In the genomic region with DNA sequence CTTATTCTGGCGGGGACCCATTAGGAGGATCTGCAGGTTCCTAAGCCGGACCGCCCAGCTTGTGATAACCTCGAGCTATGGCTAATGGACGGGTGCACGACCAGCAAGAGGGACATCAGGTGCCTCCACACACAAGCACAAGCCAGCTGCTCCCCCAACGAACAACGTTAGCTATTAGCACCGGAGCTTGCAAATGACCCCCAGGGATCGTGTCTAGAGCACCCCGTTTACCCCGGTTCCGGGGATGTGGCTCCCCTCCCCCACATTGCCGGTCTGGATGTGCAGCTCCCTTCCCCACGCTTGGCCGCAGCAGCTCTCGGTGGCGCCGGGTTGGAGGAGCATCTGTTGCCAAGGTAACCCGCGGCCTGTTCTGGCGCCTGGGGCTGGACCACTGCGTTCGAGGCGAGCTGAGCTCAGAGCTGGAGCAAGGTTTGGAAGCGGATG, we compare ENCODE assay signal across 9 mouse cellular contexts. TPM values are rescaled to one million over a fixed set of nuclear protein-coding genes. Genes with fewer than 3 reads are reported as not detected.
DNase-seq lines count a peak whose midpoint lies in the region; ATAC-seq and TF ChIP-seq lines count a peak whose summit lies in the region.
"Had no signal": no experiment of that assay in that cellular context is flagged by ENCODE, and none has a peak within 500 bp of the region (broad histone marks: within the 10 kb centered on the region; RNA-seq: fewer than 3 reads in every experiment).

No protein-coding gene starts in this region.

- no peak for TF ChIP-seq CTCF in ES-Bruce4 (IDR thresholded peaks at IDR 0.05; ENCODE audit: low read depth, low read length)
- TF ChIP-seq CTCF in layer of hippocampus, adult 2 months (conservative IDR thresholded peaks at IDR 0.05) = no peak

- ATAC-seq in neural tube, embryonic 11.5 days (ENCODE audit: insufficient read depth, low FRiP score, low TSS enrichment) = peak; percentile 59

- no peak overlapping the region for H3K27ac ChIP-seq in ES-Bruce4 (ENCODE audit: insufficient read depth, low read length)
- H3K27ac ChIP-seq in embryonic facial prominence, embryonic 10.5 days (replicated peaks) = no peak overlapping the region
- H3K27ac ChIP-seq in layer of hippocampus, adult 2 months = peak overlapping the region; percentile 79
- H3K27ac ChIP-seq in neural tube, embryonic 11.5 days (ENCODE audit: low read depth, low read length) = no peak overlapping the region; the same call in 1 of the 2 replicates
- H3K27ac ChIP-seq: liver, embryonic 15.5 days had no signal

- no peak overlapping the region for H3K9ac ChIP-seq in ES-Bruce4 (ENCODE audit: low read depth, poor library complexity, severe bottlenecking)
- no peak overlapping the region for H3K9ac ChIP-seq in neural tube, embryonic 11.5 days (ENCODE audit: low read length)
- H3K9ac ChIP-seq: liver, embryonic 15.5 days had no signal

- H3K4me1 ChIP-seq in ES-Bruce4 (ENCODE audit: control insufficient read depth, insufficient read depth, low read length) = no peaks in the 10 kb centered on the region
- H3K4me1 ChIP-seq in embryonic facial prominence, embryonic 10.5 days = peaks cover 31% of the 10 kb centered on the region
- peaks cover 11% of the 10 kb centered on the region; the same call in 1 of the 2 replicates for H3K4me1 ChIP-seq in neural tube, embryonic 11.5 days (ENCODE audit: control insufficient read depth, insufficient read depth, low read length)
- H3K4me1 ChIP-seq: liver, embryonic 15.5 days had no signal

- DNase-seq in adrenal gland, postnatal 14 days = peak; percentile 49
- no peak for DNase-seq in adrenal gland, adult 8-10 months
- peak; percentile 79 for DNase-seq in embryonic facial prominence, embryonic 10.5 days (ENCODE audit: low spot score)
- peak in 1 of 2 experiments; percentile 25 for DNase-seq in layer of hippocampus, adult 2 months (ENCODE audit: low spot score in 2 of 2)
- DNase-seq in neural tube, embryonic 11.5 days (ENCODE audit: low spot score) = peak; percentile 67
- DNase-seq in spleen, postnatal 10 days (ENCODE audit: low spot score in 2 of 2) = no peak
- no peak for DNase-seq in gastrocnemius, postnatal 14 days

- 3% methylated on average over 26 of the region's 26 CpGs for WGBS in embryonic facial prominence, embryonic 10.5 days
- WGBS in neural tube, embryonic 11.5 days = 4% methylated on average over 26 of the region's 26 CpGs

- no peak for TF ChIP-seq EP300 in ES-Bruce4 (IDR thresholded peaks at IDR 0.05; ENCODE audit: insufficient read depth, low read depth, low read length)

- no peaks in the 10 kb centered on the region for H3K9me3 ChIP-seq in ES-Bruce4 (replicated peaks; ENCODE audit: control insufficient read depth, insufficient read depth, low read length, poor library complexity, severe bottlenecking)
- 0 out of 2 replicates have a peak, but pooled peaks cover 4% of the 10 kb centered on the region for H3K9me3 ChIP-seq in embryonic facial prominence, embryonic 10.5 days
- H3K9me3 ChIP-seq in neural tube, embryonic 11.5 days (ENCODE audit: control insufficient read depth, low read length) = no peaks in the 10 kb centered on the region
- H3K9me3 ChIP-seq: liver, embryonic 15.5 days had no signal

- intact Hi-C loops in gastrocnemius, postnatal 14 days (cut with DNase I; ENCODE audit: low total_unique reads) = no loop called here

- H3K4me3 ChIP-seq in ES-Bruce4 (ENCODE audit: low read depth, low read length) = peak overlapping the region; percentile 43; the same call in 1 of the 2 replicates
- H3K4me3 ChIP-seq in embryonic facial prominence, embryonic 10.5 days = peak overlapping the region; percentile 46
- peak overlapping the region; percentile 43; the same call in 1 of the 2 replicates for H3K4me3 ChIP-seq in layer of hippocampus, adult 2 months
- H3K4me3 ChIP-seq in neural tube, embryonic 11.5 days (ENCODE audit: low read depth, low read length) = no peak overlapping the region
- H3K4me3 ChIP-seq: liver, embryonic 15.5 days had no signal

- peak overlapping the region; percentile 29 for H3K4me2 ChIP-seq in neural tube, embryonic 11.5 days (ENCODE audit: low read depth)
- H3K4me2 ChIP-seq: liver, embryonic 15.5 days had no signal

- H3K27me3 ChIP-seq in ES-Bruce4 (ENCODE audit: control insufficient read depth, insufficient read depth, low read length, poor library complexity, severe bottlenecking) = no peaks in the 10 kb centered on the region
- peaks cover 86% of the 10 kb centered on the region for H3K27me3 ChIP-seq in embryonic facial prominence, embryonic 10.5 days (replicated peaks; ENCODE audit: low read depth, poor library complexity, severe bottlenecking)
- 0 out of 2 replicates have a peak, but pooled peaks cover 4% of the 10 kb centered on the region for H3K27me3 ChIP-seq in neural tube, embryonic 11.5 days (ENCODE audit: control insufficient read depth, insufficient read depth, low read length)

- H3K36me3 ChIP-seq in ES-Bruce4 (ENCODE audit: control insufficient read depth, insufficient read depth, low read length, poor library complexity, severe bottlenecking) = no peaks in the 10 kb centered on the region
- no peaks in the 10 kb centered on the region for H3K36me3 ChIP-seq in embryonic facial prominence, embryonic 10.5 days (replicated peaks)
- no peaks in the 10 kb centered on the region for H3K36me3 ChIP-seq in neural tube, embryonic 11.5 days (ENCODE audit: control insufficient read depth, insufficient read depth, low read length)
- H3K36me3 ChIP-seq: liver, embryonic 15.5 days had no signal

- TF ChIP-seq POLR2A in ES-Bruce4 (IDR thresholded peaks at IDR 0.05; ENCODE audit: insufficient read depth, low read length) = no peak

RNA-seq across cellular contexts. Expression of gene Enpp7, which starts 11.4 kb away (rescaled TPM):
- not detected in 2 replicates for total RNA-seq in adrenal gland, postnatal 14 days (2021)
- total RNA-seq in adrenal gland, adult 8-10 months (2022) = not detected
- not detected in 2 replicates for polyA plus RNA-seq in ES-Bruce4 (2011; ENCODE audit: insufficient read depth, insufficient read length, low read depth, missing spikeins)
- polyA plus RNA-seq in embryonic facial prominence, embryonic 10.5 days (2016; fragmentation: Nextera tagmentation; extraction: Ambion mirVana) = not detected in 2 replicates
- not detected for total RNA-seq in layer of hippocampus, adult 2 months (2021)
- not detected in 2 replicates for polyA plus RNA-seq in neural tube, embryonic 11.5 days (2014; fragmentation: Nextera tagmentation; extraction: Ambion mirVana)
- total RNA-seq in gastrocnemius, postnatal 14 days (2021) = not detected
- polyA plus RNA-seq: liver, embryonic 15.5 days had no signal

RNA-seq across cellular contexts. Expression of gene Cbx2, which starts 23.4 kb away (rescaled TPM):
- total RNA-seq in adrenal gland, postnatal 14 days (2021) = 7.4 and 7.7 TPM in 2 replicates
- 1 to 10 TPM; 4.6 to 8.1 (median 5.6) TPM for total RNA-seq in adrenal gland, adult 8-10 months (2022)
- polyA plus RNA-seq in ES-Bruce4 (2011; ENCODE audit: insufficient read depth, insufficient read length, low read depth, missing spikeins) = 11.6 and 12.9 TPM in 2 replicates
- 150 and 152 TPM in 2 replicates for polyA plus RNA-seq in embryonic facial prominence, embryonic 10.5 days (2016; fragmentation: Nextera tagmentation; extraction: Ambion mirVana)
- 1 to 10 TPM; 2.9 to 3.1 TPM for total RNA-seq in layer of hippocampus, adult 2 months (2021)
- polyA plus RNA-seq in neural tube, embryonic 11.5 days (2014; fragmentation: Nextera tagmentation; extraction: Ambion mirVana) = 61.5 and 65.0 TPM in 2 replicates
- 1 to 10 TPM; 1.4 to 1.9 TPM for total RNA-seq in gastrocnemius, postnatal 14 days (2021)

RNA-seq across cellular contexts. Expression of gene Cbx8, which starts 41.4 kb away (rescaled TPM):
- total RNA-seq in adrenal gland, postnatal 14 days (2021) = 13.1 and 16.7 TPM in 2 replicates
- total RNA-seq in adrenal gland, adult 8-10 months (2022) = 10 to 100 TPM; 15.3 to 24.0 (median 16.5) TPM
- 0.75 and 1.7 TPM in 2 replicates for polyA plus RNA-seq in ES-Bruce4 (2011; ENCODE audit: insufficient read depth, insufficient read length, low read depth, missing spikeins)
- polyA plus RNA-seq in embryonic facial prominence, embryonic 10.5 days (2016; fragmentation: Nextera tagmentation; extraction: Ambion mirVana) = 11.6 and 12.4 TPM in 2 replicates
- 10 to 100 TPM; 10.2 to 11.3 TPM for total RNA-seq in layer of hippocampus, adult 2 months (2021)
- 6.8 and 7.0 TPM in 2 replicates for polyA plus RNA-seq in neural tube, embryonic 11.5 days (2014; fragmentation: Nextera tagmentation; extraction: Ambion mirVana)
- total RNA-seq in gastrocnemius, postnatal 14 days (2021) = 1 to 10 TPM; 2.1 to 2.7 TPM

Comparison
In these comparisons a context has a peak if more than half of its experiments do, and no peak if none do; other contexts are left out.
1. DNase-seq: peak in adrenal gland, postnatal 14 days (single experiment), embryonic facial prominence, embryonic 10.5 days (single experiment) and neural tube, embryonic 11.5 days (single experiment); none in adrenal gland, adult 8-10 months (single experiment), spleen, postnatal 10 days (0 of 2) and gastrocnemius, postnatal 14 days (single experiment).